Mouse (Mus musculus) ES-Bruce4 (cell line): ENCODE measurements around the gene Rbfox3.

Experiments used
- CTCF ChIP-seq: IDR thresholded peaks from one replicate; pipeline ENCODE4 v1.8.1; 2011; ENCODE audit warnings: low read depth, low read length
- EP300 ChIP-seq: IDR thresholded peaks from 2 replicates; pipeline ENCODE4 v1.6.1; 2011; ENCODE audit warnings: low read depth, low read length; ENCODE audit not compliant: insufficient read depth
- POLR2A ChIP-seq: IDR thresholded peaks from one replicate; pipeline ENCODE4 v1.8.1; 2011; ENCODE audit warnings: low read length; ENCODE audit not compliant: insufficient read depth

DNA sequence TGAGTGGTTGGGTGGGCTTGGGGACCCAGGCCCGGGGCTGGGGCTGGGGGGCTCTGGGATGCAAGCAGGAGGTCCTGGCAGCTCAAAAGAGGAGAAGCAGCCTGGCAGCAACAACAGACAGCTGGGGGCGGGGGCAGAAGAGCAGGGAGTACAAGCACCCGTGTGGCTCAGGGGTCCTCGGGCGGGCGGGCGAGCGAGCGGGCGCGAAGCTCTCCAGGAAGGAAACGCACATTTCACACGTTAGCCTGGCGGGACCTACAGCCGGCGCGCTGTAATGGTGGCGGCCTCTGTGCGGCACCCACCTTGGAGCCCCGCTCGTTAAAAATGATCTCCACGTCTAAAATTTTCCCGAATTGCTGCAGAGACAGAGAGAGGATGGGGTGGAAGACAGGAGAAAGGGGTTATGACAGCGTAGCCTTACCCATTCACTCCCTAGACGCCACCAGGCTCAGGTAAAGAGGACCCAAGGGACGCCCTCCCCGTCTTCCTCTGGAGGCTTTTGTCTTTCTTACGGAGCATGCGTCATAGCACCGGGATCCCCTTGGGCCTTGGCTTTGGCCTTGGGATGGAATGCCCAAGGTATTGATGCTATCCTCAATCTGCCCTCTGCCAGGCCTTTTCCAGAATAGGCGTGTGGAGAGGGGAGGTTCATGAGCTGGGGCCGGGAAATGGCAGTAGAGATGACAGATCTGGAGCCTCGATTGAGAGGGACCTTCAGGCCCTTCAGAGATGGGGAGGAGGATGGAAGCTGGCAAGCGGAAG lies 407.8 kb downstream of the Rbfox3 start:
- TF ChIP-seq CTCF (no peak), POLR2A (no peak), EP300 (no peak)
